Mouse (Mus musculus) lung, embryonic 16.5 days (tissue): ENCODE data around the gene Nrsn1. TPM values are rescaled to one million over a fixed set of nuclear protein-coding genes. Genes with fewer than 3 reads are reported as not detected.
"Not testable (repeated sequence)": the region's sequence is repeated elsewhere in the genome, so short reads cannot be mapped to it uniquely, and the experiment has no call there.

Source experiments
- ATAC-seq: fragments of 200-750 bp; cut with Nextera tagmentation; 2 replicates; pipeline ENCODE4 v1.8.0; 2017; ENCODE audit warnings: low read depth, mild to moderate bottlenecking, moderate library complexity
- H3K27ac ChIP-seq: fragments of 300-500 bp; sonication (generic); 2 replicates; pipeline ENCODE4 v1.5.1; 2014; ENCODE audit warnings: mild to moderate bottlenecking, control low read depth, low read length
- H3K27me3 ChIP-seq: fragments of 300-500 bp; sonication (generic); 2 replicates; pipeline ENCODE4 v1.6.1; 2014; ENCODE audit warnings: low read depth, low read length, mixed read lengths; ENCODE audit not compliant: control insufficient read depth, insufficient read depth
- H3K36me3 ChIP-seq: fragments of 300-500 bp; sonication (generic); 2 replicates; pipeline ENCODE4 v1.6.1; 2014; ENCODE audit warnings: low read length; ENCODE audit not compliant: control insufficient read depth, insufficient read depth
- H3K4me1 ChIP-seq: fragments of 300-500 bp; sonication (generic); replicated peaks from 2 replicates; pipeline ENCODE4 v1.6.1; 2014; ENCODE audit warnings: low read length, mixed read lengths; ENCODE audit not compliant: control insufficient read depth, insufficient read depth
- H3K4me2 ChIP-seq: fragments of 300-500 bp; sonication (generic); 2 replicates; pipeline ENCODE4 v1.6.1; 2014; ENCODE audit warnings: low read depth, low read length, control low read depth
- H3K4me3 ChIP-seq: fragments of 300-500 bp; sonication (generic); 2 replicates; pipeline ENCODE4 v1.5.1; 2014; ENCODE audit warnings: mild to moderate bottlenecking, low read length, control low read depth
- H3K9ac ChIP-seq: fragments of 300-500 bp; sonication (generic); 2 replicates; pipeline ENCODE4 v1.6.1; 2014; ENCODE audit warnings: low read length, control low read depth
- H3K9me3 ChIP-seq: fragments of 300-500 bp; sonication (generic); 2 replicates; pipeline ENCODE4 v1.6.1; 2016; ENCODE audit warnings: low read length; ENCODE audit not compliant: control insufficient read depth
- WGBS: fragments of 180-500 bp; shearing (Covaris S2); extraction: QIAGEN DNeasy Blood & Tissue Kit; methylation state at CpG from one replicate; pipeline ENCODE4 v1.1.7; 2014; 5-methylcytosine and 5-hydroxymethylcytosine counted together
- polyA plus RNA-seq: library from polyadenylated mRNA; unstranded; fragments of >200 nt; fragmentation: Nextera tagmentation; extraction: Ambion mirVana; gene quantifications from 2 replicates; pipeline ENCODE4 v1.2.1, GENCODE M21; 2015

The Nrsn1 gene
- 0.78 and 1.1 TPM in 2 replicates for polyA plus RNA-seq

DNA sequence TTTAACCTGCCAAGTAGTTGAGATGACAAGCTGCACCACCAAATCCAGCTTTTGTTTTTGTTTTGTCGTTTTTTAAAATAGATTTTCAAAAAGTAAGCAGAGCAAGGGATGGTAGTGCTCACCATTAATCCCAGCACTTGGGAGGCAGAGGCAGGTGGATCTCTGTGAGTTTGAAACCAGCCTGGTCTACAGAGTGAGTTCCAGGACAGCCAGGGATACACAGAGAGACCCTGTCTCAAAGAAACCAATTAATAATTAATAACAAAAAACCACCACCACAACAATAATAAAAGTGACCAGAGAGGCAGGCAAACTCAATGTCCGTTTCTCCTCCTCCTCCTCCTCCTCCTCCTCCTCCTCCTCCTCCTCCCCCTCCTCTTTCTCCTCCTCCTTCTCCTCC is at the start of gene Nrsn1:
TSS of gene Nrsn1 (minus strand) at position 101 of the 400 bp plus-strand sequence.
- not testable (repeated sequence) for ATAC-seq, H3K4me1 ChIP-seq, H3K27me3 ChIP-seq, H3K9me3 ChIP-seq, H3K36me3 ChIP-seq, H3K27ac ChIP-seq, H3K9ac ChIP-seq
- WGBS, result 50% methylated on average over 2 of the region's 2 CpGs
- Histone ChIP-seq H3K4me3 (peak within 1 kb of the TSS; percentile 41), H3K4me2 (peak within 1 kb of the TSS; percentile 70)

DNA sequence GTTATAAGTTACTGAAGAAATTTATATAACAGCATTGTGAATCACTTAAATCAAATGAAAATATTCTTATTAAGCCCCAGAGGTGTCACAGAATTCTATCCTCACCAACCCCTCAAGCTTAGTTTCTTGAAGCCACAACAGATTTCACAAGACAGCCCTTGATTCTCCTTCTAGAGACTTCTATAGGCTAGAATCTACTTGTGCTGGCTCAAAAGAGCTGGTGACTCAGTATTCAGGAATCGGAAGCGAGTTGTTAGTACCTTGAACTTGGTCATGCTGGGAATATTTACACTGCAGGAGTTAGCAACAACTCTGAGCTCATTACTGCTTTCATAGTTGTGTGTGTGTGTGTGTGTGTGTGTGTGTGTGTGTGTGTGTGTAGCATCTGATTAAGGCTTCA is 41.8 kb upstream of the Nrsn1 start:
- Histone ChIP-seq H3K4me2 (no peak overlapping the region), H3K27me3 (no peaks in the 10 kb centered on the region), H3K4me1 (no peaks in the 10 kb centered on the region), H3K36me3 (no peaks in the 10 kb centered on the region), H3K9me3 (no peaks in the 10 kb centered on the region), H3K9ac (no peak overlapping the region), H3K27ac (no peak overlapping the region), H3K4me3 (no peak overlapping the region)
- ATAC-seq, result no peak
- 55% methylated on average over 2 of the region's 2 CpGs for WGBS

DNA sequence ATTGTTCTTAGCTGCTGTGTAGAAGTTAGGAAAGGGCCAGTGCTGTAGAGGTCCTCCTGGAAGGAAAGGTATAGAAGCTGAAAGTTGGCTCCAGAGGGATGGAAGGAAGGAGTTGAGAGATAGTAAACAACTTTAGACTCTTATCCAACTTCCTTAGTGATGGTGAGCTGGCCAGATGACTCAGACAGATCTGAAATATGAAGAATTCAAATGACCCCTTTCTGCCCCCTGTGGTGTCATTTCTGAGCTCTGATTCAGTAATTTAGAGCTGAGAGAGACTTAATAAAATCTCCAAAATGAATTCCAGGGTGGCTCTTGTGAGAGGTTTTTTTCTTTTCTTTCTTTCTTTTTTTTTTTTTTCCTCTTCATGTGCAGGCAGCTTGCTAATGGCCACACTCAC is 39.8 kb upstream of the Nrsn1 start:
- Histone ChIP-seq H3K27me3 (no peaks in the 10 kb centered on the region), H3K4me3 (no peak overlapping the region)

DNA sequence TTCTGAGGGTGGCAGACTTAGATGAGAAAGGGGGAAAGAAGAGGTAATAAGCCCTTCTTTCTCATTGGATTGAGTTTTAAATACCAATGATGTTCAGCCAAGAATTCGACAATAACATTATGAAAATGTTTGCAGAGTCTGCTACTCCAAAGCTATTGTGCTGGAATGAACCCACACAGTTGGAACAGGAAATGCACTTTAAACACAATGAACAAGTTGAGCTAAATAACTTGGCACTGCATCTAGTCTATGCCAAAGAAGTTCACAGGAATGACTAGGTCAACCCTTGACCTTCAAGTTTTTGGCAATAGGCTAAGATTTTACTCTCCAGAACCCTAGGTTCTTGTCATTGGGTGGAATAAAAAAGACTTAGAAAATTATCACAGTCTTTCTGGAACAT is 18.4 kb upstream of the Nrsn1 start:
- Histone ChIP-seq H3K4me2 (no peak overlapping the region), H3K27me3 (no peaks in the 10 kb centered on the region), H3K36me3 (no peaks in the 10 kb centered on the region), H3K9me3 (no peaks in the 10 kb centered on the region), H3K27ac (no peak overlapping the region), H3K4me3 (no peak overlapping the region), H3K9ac (no peak overlapping the region), H3K4me1 (no peaks in the 10 kb centered on the region)
- WGBS, result 75% methylated on average over 1 of the region's 1 CpGs
- ATAC-seq, result no peak

More for the DNA sequence above, 39.8 kb upstream of the Nrsn1 start:
- no peak for ATAC-seq
- Histone ChIP-seq H3K9me3 (no peaks in the 10 kb centered on the region), H3K27ac (no peak overlapping the region), H3K36me3 (no peaks in the 10 kb centered on the region), H3K4me1 (no peaks in the 10 kb centered on the region), H3K4me2 (no peak overlapping the region), H3K9ac (no peak overlapping the region)

DNA sequence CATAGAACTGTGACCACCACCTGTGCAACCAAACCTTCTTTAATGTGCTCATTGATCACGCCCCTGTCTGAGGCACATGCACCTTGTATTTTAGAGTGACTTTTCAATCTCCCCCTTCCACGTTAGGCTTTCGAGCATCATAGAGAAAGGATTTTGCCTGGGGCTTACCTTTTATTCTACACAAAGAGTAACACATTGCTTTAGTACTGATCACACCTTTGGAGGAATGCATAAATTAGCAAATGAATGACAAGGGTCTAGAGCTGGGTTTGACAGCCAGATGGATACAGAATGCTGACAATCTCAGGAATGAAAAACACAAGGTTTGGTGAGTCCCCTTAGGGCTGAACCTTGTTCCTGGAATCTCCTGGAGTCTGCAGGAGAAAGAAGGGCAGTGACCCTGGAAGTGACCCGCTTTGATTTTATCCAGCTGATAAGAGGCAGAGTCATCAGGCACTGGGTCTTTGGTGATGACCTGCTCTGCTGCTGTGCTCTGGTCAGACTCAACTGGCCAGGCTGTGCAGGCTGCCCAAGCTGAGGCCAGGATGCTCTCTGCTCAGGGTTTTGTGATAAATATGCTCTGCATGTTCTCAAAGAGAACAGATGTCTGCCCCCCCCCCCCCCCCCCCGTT is 4.7 kb upstream of the Nrsn1 start:
- Histone ChIP-seq H3K36me3 (no peaks in the 10 kb centered on the region), H3K9me3 (no peaks in the 10 kb centered on the region), H3K4me2 (no peak overlapping the region), H3K4me3 (no peak overlapping the region), H3K27me3 (no peaks in the 10 kb centered on the region), H3K27ac (no peak overlapping the region), H3K4me1 (peaks cover 1% of the 10 kb centered on the region; the same call in 1 of the 2 replicates), H3K9ac (no peak overlapping the region)
- 62% methylated on average over 4 of the region's 5 CpGs for WGBS
- no peak for ATAC-seq

DNA sequence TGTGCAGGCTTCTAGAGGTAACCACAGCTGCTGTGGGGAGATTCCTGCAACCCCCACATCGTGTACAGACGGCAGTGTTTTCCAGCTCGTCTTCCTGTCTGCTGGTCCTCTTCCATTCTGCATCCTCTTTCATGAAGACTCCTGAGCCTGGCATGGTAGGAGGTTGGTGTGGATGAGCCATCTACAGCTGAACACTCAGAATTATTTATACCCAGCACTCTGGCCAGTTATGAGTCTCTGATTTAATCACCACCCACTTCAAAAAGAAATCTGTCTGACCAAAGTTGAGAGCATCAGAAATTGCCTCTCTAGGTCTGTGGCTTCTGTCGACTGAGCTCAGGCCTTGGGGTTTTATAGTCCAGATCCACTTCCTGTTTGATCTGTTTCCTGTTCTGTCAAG is 1.9 kb upstream of the Nrsn1 start:
- no peaks in the 10 kb centered on the region for H3K36me3 ChIP-seq
- no peak overlapping the region for H3K9ac ChIP-seq
- no peaks in the 10 kb centered on the region for H3K9me3 ChIP-seq
- no peak overlapping the region for H3K27ac ChIP-seq
- peaks cover 5% of the 10 kb centered on the region; the same call in 1 of the 2 replicates for H3K4me1 ChIP-seq
- H3K4me3 ChIP-seq, result no peak overlapping the region
- no peak for ATAC-seq
- no peak overlapping the region for H3K4me2 ChIP-seq
- no peaks in the 10 kb centered on the region for H3K27me3 ChIP-seq
- 51% methylated on average over 4 of the region's 4 CpGs for WGBS

- no peaks in the 10 kb centered on the region for H3K27me3 ChIP-seq
- no peak overlapping the region for H3K9ac ChIP-seq
- H3K27ac ChIP-seq, result no peak overlapping the region
- no peaks in the 10 kb centered on the region for H3K36me3 ChIP-seq
- WGBS, result 3% methylated on average over 32 of the region's 42 CpGs
- H3K4me1 ChIP-seq, result peaks cover 5% of the 10 kb centered on the region; the same call in 1 of the 2 replicates
- peak; percentile 82 for ATAC-seq
- H3K4me2 ChIP-seq, result peak overlapping the region; percentile 70
- H3K4me3 ChIP-seq, result peak overlapping the region; percentile 41
- no peaks in the 10 kb centered on the region for H3K9me3 ChIP-seq
These were observed 583 bp downstream of the Nrsn1 start for GRCm38 (mm10) chr13:25269569-25270268.

- Histone ChIP-seq H3K36me3 (no peaks in the 10 kb centered on the region), H3K4me3 (no peak overlapping the region), H3K4me1 (peaks cover 5% of the 10 kb centered on the region; the same call in 1 of the 2 replicates), H3K9me3 (no peaks in the 10 kb centered on the region), H3K27ac (no peak overlapping the region), H3K4me2 (no peak overlapping the region), H3K27me3 (no peaks in the 10 kb centered on the region), H3K9ac (no peak overlapping the region)
- ATAC-seq, result peak; percentile 43; the same call in 1 of the 2 replicates
- 13% methylated on average over 2 of the region's 2 CpGs for WGBS
These were observed 1.3 kb downstream of the Nrsn1 start for GRCm38 (mm10) chr13:25269039-25269438.

- Histone ChIP-seq H3K4me1 (no peaks in the 10 kb centered on the region), H3K36me3 (no peaks in the 10 kb centered on the region), H3K4me3 (no peak overlapping the region), H3K27me3 (no peaks in the 10 kb centered on the region), H3K9ac (no peak overlapping the region), H3K4me2 (no peak overlapping the region), H3K9me3 (no peaks in the 10 kb centered on the region), H3K27ac (no peak overlapping the region)
- no peak for ATAC-seq
- WGBS, result 82% methylated on average over 4 of the region's 4 CpGs
These were observed 7.6 kb downstream of the Nrsn1 start for GRCm38 (mm10) chr13:25262748-25263147.
